Mouse (Mus musculus) ES-E14 (cell line): ENCODE data around the gene Maff.

Source experiments
- CHD2 ChIP-seq: IDR thresholded peaks from 2 replicates; pipeline ENCODE4 v1.6.1; 2014; ENCODE audit warnings: mild to moderate bottlenecking, low read depth, low read length, inconsistent platforms
- HCFC1 ChIP-seq: IDR thresholded peaks from 2 replicates; pipeline ENCODE4 v1.6.1; 2012; ENCODE audit warnings: low read length, inconsistent platforms, borderline replicate concordance; ENCODE audit not compliant: insufficient read depth
- MAFK ChIP-seq: IDR thresholded peaks from 2 replicates; pipeline ENCODE4 v1.6.1; 2014; ENCODE audit warnings: mild to moderate bottlenecking, low read depth, low read length, inconsistent platforms; ENCODE audit not compliant: insufficient read depth
- ZC3H11A ChIP-seq: IDR thresholded peaks from 2 replicates; pipeline ENCODE4 v1.6.1; 2012; ENCODE audit warnings: low read depth, mild to moderate bottlenecking, inconsistent platforms, low read length, borderline replicate concordance
- ZNF384 ChIP-seq: IDR thresholded peaks from 2 replicates; pipeline ENCODE4 v1.6.1; 2012; ENCODE audit warnings: low read depth, low read length, inconsistent platforms

- no peak for TF ChIP-seq ZC3H11A
- TF ChIP-seq ZNF384: no peak
- TF ChIP-seq MAFK: no peak
- no peak for TF ChIP-seq CHD2
- no peak for TF ChIP-seq HCFC1
Observed at GRCm38 (mm10) chr15:79404277-79404676, 57.9 kb downstream of the Maff start.
